Mouse (Mus musculus) gastrocnemius, adult 18-20 months (tissue): Measurements from ENCODE around the gene Pramel3. TPM values are rescaled to one million over a fixed set of nuclear protein-coding genes. Genes with fewer than 3 reads are reported as not detected.
"Not testable (repeated sequence)": the region's sequence is repeated elsewhere in the genome, so short reads cannot be mapped to it uniquely, and the experiment has no call there.

Experiments used
- DNase-seq: peaks from one replicate; pipeline ENCODE4 v3.0.0; 2021; ENCODE audit warnings: low spot score
- long read RNA-seq, 2 experiments: library from polyadenylated mRNA; stranded (forward); transcript quantifications; one replicate each; pipeline ENCODE4 v2.0.0; 2021
- total RNA-seq, 2 experiments: library from RNA; stranded (reverse); gene quantifications; 2 replicates each; pipeline ENCODE4 v1.2.3; 2021

Pramel3 gene
- total RNA-seq = not detected
- long read RNA-seq, experiment 1 = 0 reads
- long read RNA-seq, experiment 2 = 0 reads

DNA sequence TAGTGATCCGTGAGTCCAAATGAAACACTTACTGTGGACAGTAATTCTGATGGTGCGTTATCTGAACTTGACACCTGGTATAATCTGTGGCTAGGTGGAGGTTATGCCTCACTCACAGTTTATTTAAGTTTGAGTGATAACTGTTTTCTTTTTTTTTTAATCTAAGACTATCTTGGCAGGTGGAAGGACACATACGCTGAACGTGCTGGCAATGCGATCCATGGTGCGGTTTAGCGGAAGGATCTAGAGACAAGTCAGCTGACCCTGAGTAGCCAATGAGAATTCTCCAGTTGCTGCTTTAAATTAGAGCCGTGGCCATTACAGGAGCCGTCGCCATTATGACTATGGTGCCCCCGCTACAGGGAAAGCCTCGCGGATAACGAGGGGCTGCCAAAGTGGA is at the start of gene Pramel3:
Gene Pramel3 (plus strand): TSS at position 301 of the 400 bp plus-strand sequence.
- not testable (repeated sequence) for DNase-seq

DNA sequence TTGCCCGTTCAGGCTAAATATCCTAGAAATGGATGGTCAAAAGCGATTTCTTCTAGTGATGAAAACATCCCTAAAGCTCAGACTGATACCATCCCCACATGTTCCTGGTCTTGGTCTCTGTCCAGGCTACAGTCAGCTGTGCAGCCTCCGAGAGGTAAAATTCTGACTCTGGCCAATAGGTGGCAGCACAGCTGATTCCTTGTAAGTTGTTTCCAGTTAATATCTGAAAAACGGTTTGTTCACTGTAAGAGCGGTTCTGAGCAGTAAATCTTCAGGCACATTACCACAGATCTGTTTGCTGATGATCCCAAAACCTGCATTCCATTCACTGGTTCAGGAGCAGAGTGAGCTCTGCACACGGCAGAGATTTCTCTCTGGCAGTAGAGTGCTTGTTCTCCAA is 58.6 kb downstream of the Pramel3 start:
- not testable (repeated sequence) for DNase-seq

DNA sequence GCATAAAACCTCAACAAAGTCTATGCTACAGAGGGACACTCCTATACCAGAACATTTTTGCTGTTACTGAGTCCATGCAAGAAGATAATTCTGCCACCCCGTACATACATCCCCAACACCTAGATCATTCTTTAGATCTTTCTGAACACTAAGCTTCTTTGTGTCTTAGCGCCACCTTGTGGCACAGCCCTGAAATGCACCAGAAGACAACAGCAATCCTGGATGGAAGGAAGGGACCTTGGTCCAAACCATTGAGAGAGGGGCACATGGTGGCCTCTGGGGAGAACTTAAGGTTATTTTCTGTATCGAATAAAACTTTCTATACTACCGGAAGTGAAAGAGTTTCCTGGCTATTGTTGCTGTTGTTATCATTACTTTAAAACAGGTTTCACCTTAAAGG is 59.8 kb downstream of the Pramel3 start:
- not testable (repeated sequence) for DNase-seq

Other genes with a start within 250 kb of the Pramel3 start
- gene Gm15023, start 124.7 kb upstream of the Pramel3 start, total RNA-seq = not detected
- not detected for gene Tceal6, start 91.6 kb upstream of the Pramel3 start, total RNA-seq
- not detected for gene Gm5128, start 71.0 kb downstream of the Pramel3 start, total RNA-seq
- gene Gm7903, start 131.5 kb downstream of the Pramel3 start, total RNA-seq = not detected
- gene AV320801, start 192.3 kb downstream of the Pramel3 start, total RNA-seq = not detected